22 mouse cellular contexts compared by ENCODE assay signal in genomic region chr5:124464905-124465304, GRCm38 (mm10).
"Had no signal": no experiment of that assay in that cellular context is flagged by ENCODE, and none has a peak within 500 bp of the region (broad histone marks: within the 10 kb centered on the region; RNA-seq: fewer than 3 reads in every experiment).

No protein-coding gene starts in this region.

- H3K9me3 ChIP-seq: limb, embryonic 12.5 days; limb, embryonic 15.5 days; liver, embryonic 15.5 days; neural tube, embryonic 12.5 days; neural tube, embryonic 15.5 days had no signal

- H3K9ac ChIP-seq: limb, embryonic 12.5 days; limb, embryonic 15.5 days; liver, embryonic 15.5 days; neural tube, embryonic 12.5 days; neural tube, embryonic 15.5 days had no signal

- H3K27ac ChIP-seq: layer of hippocampus, adult 2 months; limb, embryonic 12.5 days; limb, embryonic 15.5 days; liver, embryonic 15.5 days; neural tube, embryonic 12.5 days; neural tube, embryonic 15.5 days; stomach, postnatal 0 days had no signal

- H3K4me1 ChIP-seq: limb, embryonic 12.5 days; limb, embryonic 15.5 days; liver, embryonic 15.5 days; neural tube, embryonic 12.5 days; neural tube, embryonic 15.5 days had no signal

- H3K4me2 ChIP-seq: limb, embryonic 12.5 days; limb, embryonic 15.5 days; liver, embryonic 15.5 days; midbrain, embryonic 11.5 days; neural tube, embryonic 12.5 days; neural tube, embryonic 15.5 days had no signal

- DNase-seq: kidney, adult 11 months; kidney, adult 8-10 months; kidney, postnatal 14 days; layer of hippocampus, adult 9-11 months; lung, adult 2 months; lung, postnatal 14 days; lung, postnatal 4 days; midbrain, embryonic 14.5 days; right cerebral cortex, adult 18-20 months; right cerebral cortex, postnatal 14 days; right cerebral cortex, postnatal 4 days; thymus, adult 2 months; thymus, postnatal 14 days; thymus, postnatal 4 days had no signal

- H3K4me3 ChIP-seq: layer of hippocampus, adult 2 months; limb, embryonic 12.5 days; limb, embryonic 15.5 days; liver, embryonic 15.5 days; neural tube, embryonic 12.5 days; neural tube, embryonic 15.5 days had no signal

- H3K27me3 ChIP-seq: limb, embryonic 12.5 days; limb, embryonic 15.5 days; liver, embryonic 15.5 days; neural tube, embryonic 12.5 days; neural tube, embryonic 15.5 days had no signal
